Mouse (Mus musculus) hindbrain, embryonic 15.5 days (tissue): Measurements from ENCODE around the gene Gm29776. TPM values are rescaled to one million over a fixed set of nuclear protein-coding genes. Genes with fewer than 3 reads are reported as not detected.

Experiments used
- ATAC-seq: fragments of 200-750 bp; cut with Nextera tagmentation; 2 replicates; pipeline ENCODE4 v1.8.0; 2017; ENCODE audit warnings: low read depth, moderate number of reproducible peaks, moderate TSS enrichment; ENCODE audit not compliant: low FRiP score
- H3K27ac ChIP-seq: fragments of 300-500 bp; sonication (generic); replicated peaks from 2 replicates; pipeline ENCODE4 v1.5.1; 2015; ENCODE audit warnings: mild to moderate bottlenecking, inconsistent platforms
- H3K27me3 ChIP-seq: fragments of 300-500 bp; sonication (generic); 2 replicates; pipeline ENCODE4 v1.6.1; 2015; ENCODE audit warnings: control low read depth, inconsistent platforms
- H3K36me3 ChIP-seq: fragments of 300-500 bp; sonication (generic); 2 replicates; pipeline ENCODE4 v1.6.1; 2015; ENCODE audit warnings: control low read depth, inconsistent platforms
- H3K4me1 ChIP-seq: fragments of 300-500 bp; sonication (generic); replicated peaks from 2 replicates; pipeline ENCODE4 v1.6.1; 2015; ENCODE audit warnings: control low read depth, inconsistent platforms
- H3K4me2 ChIP-seq: fragments of 300-500 bp; sonication (generic); 2 replicates; pipeline ENCODE4 v1.6.1; 2015; ENCODE audit warnings: moderate library complexity, mild to moderate bottlenecking, inconsistent platforms
- H3K4me3 ChIP-seq: fragments of 300-500 bp; sonication (generic); 2 replicates; pipeline ENCODE4 v1.5.1; 2015; ENCODE audit warnings: mild to moderate bottlenecking, inconsistent platforms
- H3K9ac ChIP-seq: fragments of 300-500 bp; sonication (generic); 2 replicates; pipeline ENCODE4 v1.6.1; 2015; ENCODE audit warnings: inconsistent platforms
- H3K9me3 ChIP-seq: fragments of 300-500 bp; sonication (generic); 2 replicates; pipeline ENCODE4 v1.6.1; 2016; ENCODE audit warnings: control low read depth, inconsistent platforms
- WGBS: fragments of 180-500 bp; shearing (Covaris S2); methylation state at CpG from one replicate; pipeline ENCODE4 v1.1.7; 2015; 5-methylcytosine and 5-hydroxymethylcytosine counted together
- polyA plus RNA-seq: library from polyadenylated mRNA; unstranded; fragments of >200 nt; fragmentation: Nextera tagmentation; extraction: Ambion mirVana; gene quantifications from 2 replicates; pipeline ENCODE4 v1.2.1, GENCODE M21; 2015

Gene Gm29776
- polyA plus RNA-seq, 1 experiment from 2014 or later: 0.30 TPM

DNA sequence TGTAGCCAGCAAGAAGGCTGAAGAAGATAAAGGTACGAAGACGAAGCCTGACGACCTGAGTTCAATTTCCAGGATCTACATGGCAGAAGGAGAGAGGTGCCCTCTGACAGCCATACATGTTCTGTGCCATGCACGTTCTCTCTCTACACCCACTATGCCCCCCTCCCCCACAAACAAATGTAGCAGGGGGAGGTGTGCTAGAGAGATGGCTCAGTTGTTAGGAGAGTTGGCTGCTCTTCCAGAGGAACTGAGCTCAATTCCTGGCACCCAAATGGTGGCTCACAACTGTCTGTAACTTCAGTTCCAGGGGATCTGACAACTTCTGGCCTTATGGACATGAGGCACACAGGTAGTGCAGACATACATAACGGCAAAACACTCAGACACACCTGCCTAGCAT, 22.3 kb downstream of the Gm29776 start:
- Histone ChIP-seq H3K36me3 (peaks cover 58% of the 10 kb centered on the region), H3K9ac (no peak overlapping the region), H3K27ac (no peak overlapping the region), H3K9me3 (no peaks in the 10 kb centered on the region), H3K4me2 (no peak overlapping the region), H3K27me3 (no peaks in the 10 kb centered on the region), H3K4me1 (no peaks in the 10 kb centered on the region), H3K4me3 (no peak overlapping the region)
- ATAC-seq: no peak
- 90% methylated on average over 5 of the region's 5 CpGs for WGBS

DNA sequence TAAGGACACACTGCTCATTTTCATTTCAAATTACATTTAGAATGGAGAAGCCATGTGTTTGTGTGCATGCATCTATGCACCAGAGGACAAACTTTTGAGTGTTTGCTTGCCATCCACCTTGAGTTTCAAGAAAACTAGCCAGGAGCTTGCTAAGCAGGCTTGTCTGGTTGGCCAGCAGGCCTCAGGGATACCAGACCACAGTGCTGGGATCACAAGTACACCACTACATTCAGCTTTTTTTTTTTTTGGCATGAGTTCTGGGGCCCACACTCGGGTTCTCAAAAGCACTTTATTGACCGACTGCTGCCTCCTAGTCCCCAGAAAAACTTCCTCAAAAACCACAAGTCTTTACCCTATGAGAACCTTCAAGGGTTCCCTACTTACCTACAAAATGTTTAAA, 24.3 kb downstream of the Gm29776 start:
- no peak overlapping the region for H3K4me3 ChIP-seq
- H3K27me3 ChIP-seq: no peaks in the 10 kb centered on the region
- peaks cover 67% of the 10 kb centered on the region for H3K36me3 ChIP-seq
- H3K27ac ChIP-seq: no peak overlapping the region
- no peak overlapping the region for H3K9ac ChIP-seq
- no peaks in the 10 kb centered on the region for H3K9me3 ChIP-seq
- WGBS: 76% methylated on average over 2 of the region's 2 CpGs
- H3K4me2 ChIP-seq: no peak overlapping the region
- no peaks in the 10 kb centered on the region for H3K4me1 ChIP-seq
- ATAC-seq: no peak

DNA sequence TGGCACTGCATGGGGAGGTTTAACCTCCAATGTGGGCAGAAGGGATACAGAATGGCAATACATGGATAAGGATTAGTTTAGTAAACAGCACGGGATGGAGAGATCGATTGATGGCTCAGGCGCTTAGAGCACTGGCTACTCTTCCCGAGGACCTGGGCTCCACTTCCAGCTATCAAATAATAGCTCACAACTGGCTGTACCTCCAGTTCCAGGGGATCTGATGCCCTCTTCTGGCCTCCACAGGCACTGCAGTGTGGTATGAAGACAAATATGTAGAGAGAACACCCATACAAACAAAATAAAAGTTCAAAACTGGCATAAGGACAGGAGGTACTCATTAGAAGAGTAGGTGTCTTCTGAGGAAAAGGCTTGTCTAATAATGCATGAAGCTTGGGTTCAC, 29.3 kb downstream of the Gm29776 start:
- WGBS: 84% methylated on average over 4 of the region's 4 CpGs
- H3K4me3 ChIP-seq: no peak overlapping the region
- no peaks in the 10 kb centered on the region for H3K9me3 ChIP-seq
- no peak for ATAC-seq
- H3K27me3 ChIP-seq: no peaks in the 10 kb centered on the region
- H3K4me1 ChIP-seq: no peaks in the 10 kb centered on the region
- H3K36me3 ChIP-seq: peaks cover 68% of the 10 kb centered on the region
- no peak overlapping the region for H3K4me2 ChIP-seq
- H3K9ac ChIP-seq: no peak overlapping the region
- no peak overlapping the region for H3K27ac ChIP-seq

DNA sequence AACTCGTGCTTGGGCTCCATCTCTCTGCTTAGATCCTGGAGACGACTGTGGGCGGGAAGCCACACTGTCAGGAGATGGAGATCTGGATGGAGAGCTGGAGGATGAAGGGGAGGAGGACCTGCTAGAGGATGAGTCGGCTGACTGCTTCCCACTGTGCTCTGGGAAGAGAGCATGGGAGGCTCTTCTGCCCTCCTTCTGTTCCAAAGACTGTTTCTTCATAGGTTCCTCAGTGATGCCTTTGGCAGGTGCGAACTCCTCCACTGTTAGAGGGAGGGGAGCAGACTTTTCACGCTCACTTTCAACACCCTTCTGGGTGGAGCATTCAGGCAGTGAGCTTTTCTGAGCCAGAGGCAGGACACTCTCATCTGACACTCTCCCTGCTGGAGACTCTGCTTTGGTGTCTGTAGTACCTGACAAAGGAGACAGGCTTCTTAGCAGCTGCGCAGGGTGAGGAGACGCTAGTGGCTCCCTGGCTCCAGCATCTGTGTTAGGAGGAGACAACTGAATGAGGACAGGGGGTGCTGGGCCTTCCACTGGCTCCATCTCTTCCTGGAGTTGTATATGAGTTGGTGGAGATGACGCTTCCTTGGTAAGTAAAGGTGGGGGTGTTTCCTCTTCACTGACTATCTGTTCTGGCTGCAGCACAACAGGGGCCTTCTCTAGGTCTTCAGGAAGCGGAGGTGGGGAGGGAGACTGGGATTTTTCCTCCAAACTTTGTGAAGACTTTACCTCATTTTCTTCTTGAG, 34.0 kb downstream of the Gm29776 start:
- no peak overlapping the region for H3K4me2 ChIP-seq
- no peaks in the 10 kb centered on the region for H3K27me3 ChIP-seq
- peaks cover 87% of the 10 kb centered on the region for H3K36me3 ChIP-seq
- no peaks in the 10 kb centered on the region for H3K4me1 ChIP-seq
- 94% methylated on average over 10 of the region's 10 CpGs for WGBS
- H3K27ac ChIP-seq: no peak overlapping the region
- no peak overlapping the region for H3K9ac ChIP-seq
- H3K9me3 ChIP-seq: no peaks in the 10 kb centered on the region
- no peak overlapping the region for H3K4me3 ChIP-seq
- no peak for ATAC-seq

DNA sequence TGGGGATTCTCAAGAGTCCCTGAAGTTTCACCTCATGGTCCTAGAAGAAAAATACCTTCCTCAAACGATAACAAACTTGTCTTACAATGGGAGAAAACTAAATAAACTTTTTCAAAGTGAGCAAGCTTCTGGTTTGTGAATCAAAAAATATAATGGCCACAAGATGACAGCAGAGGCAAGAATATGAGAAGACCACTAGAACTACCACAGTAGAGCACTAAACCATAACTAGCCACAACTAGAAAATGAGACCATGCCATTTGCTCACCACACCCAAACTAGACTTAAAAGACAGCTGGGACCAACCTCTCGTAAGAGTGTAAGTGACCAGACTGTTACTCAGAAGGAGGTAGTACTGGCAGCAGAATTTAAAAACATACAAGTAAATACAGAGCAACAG, 38.6 kb downstream of the Gm29776 start:
- H3K4me3 ChIP-seq: no peak overlapping the region
- no peaks in the 10 kb centered on the region for H3K27me3 ChIP-seq
- peaks cover 89% of the 10 kb centered on the region for H3K36me3 ChIP-seq
- no peaks in the 10 kb centered on the region for H3K4me1 ChIP-seq
- H3K9ac ChIP-seq: no peak overlapping the region
- H3K9me3 ChIP-seq: no peaks in the 10 kb centered on the region
- H3K4me2 ChIP-seq: no peak overlapping the region
- ATAC-seq: no peak
- 91% methylated on average over 2 of the region's 2 CpGs for WGBS
- H3K27ac ChIP-seq: no peak overlapping the region

DNA sequence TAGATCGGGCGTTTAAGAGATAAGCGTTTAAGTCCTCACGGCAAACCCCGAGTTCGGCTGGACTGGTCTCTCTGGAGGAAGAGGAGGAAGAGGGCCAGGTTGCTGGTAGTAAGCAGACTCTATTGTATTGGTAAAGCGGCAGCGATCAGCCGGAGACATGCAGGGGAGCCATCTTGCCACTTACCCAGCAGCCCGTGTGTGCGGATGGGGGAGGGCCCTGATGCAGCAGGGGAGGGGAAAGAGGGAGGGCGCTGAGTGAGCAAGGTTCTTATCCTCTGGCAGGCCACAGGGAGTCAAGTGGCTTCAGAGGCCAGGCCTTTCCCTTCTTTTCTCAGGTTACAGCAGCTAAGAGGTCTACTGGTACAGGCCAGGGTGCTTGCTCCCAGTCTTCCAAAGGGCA, 45.1 kb downstream of the Gm29776 start:
- H3K27ac ChIP-seq: peak overlapping the region; percentile 87
- peaks cover 59% of the 10 kb centered on the region for H3K36me3 ChIP-seq
- peaks cover 48% of the 10 kb centered on the region for H3K4me1 ChIP-seq
- peak overlapping the region; percentile 92 for H3K4me2 ChIP-seq
- no peaks in the 10 kb centered on the region for H3K27me3 ChIP-seq
- ATAC-seq: peak; percentile 86
- no peaks in the 10 kb centered on the region for H3K9me3 ChIP-seq
- H3K9ac ChIP-seq: peak overlapping the region; percentile 84
- H3K4me3 ChIP-seq: peak overlapping the region; percentile 67
- WGBS: 0% methylated on average over 12 of the region's 12 CpGs

DNA sequence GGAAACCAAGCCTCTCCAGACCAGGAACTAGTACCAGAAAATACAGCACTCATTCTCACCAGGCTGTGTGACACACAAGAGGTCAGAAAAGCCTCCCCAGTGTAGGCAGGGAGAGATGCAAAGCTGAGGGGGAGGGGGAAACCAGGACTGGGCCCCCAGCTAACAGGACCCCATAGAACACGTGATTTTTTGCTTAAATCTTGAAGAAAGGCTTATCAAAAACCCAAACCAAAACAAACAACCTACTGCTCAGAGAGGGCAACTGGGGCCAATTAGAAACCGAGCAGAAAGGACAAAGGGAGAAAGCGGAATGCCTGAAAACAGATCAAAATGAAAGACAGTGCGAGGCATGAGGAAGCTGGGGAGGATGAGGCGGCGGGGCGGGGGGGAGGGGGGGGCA, 45.8 kb downstream of the Gm29776 start:
- WGBS: 0% methylated on average over 7 of the region's 7 CpGs
- peak overlapping the region; percentile 87 for H3K27ac ChIP-seq
- H3K4me2 ChIP-seq: peak overlapping the region; percentile 92
- peak overlapping the region; percentile 84 for H3K9ac ChIP-seq
- ATAC-seq: 0 out of 2 replicates have a peak, but pooled peaks have one; percentile 11
- H3K36me3 ChIP-seq: peaks cover 59% of the 10 kb centered on the region
- H3K9me3 ChIP-seq: no peaks in the 10 kb centered on the region
- H3K4me3 ChIP-seq: peak overlapping the region; percentile 67
- peaks cover 55% of the 10 kb centered on the region for H3K4me1 ChIP-seq
- H3K27me3 ChIP-seq: no peaks in the 10 kb centered on the region

DNA sequence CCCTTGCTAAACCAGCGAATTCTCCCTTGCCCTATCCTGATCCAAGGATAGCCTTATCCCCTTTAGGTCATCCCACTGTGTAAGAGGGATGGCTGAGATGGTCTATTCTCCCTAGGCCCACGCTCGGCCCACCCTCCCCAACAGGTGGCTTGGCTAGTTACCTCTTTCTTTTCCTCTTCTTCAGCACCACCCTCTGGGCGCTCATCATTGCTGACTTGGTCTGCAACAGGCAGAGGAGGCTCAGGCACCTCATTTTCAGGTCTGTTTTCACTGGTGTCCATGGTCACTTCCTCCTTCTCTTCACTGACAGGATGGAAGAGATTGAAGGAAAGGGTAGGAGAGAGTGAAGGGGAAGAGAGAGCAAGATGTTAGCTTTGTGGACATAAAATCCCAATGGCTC, 47.1 kb downstream of the Gm29776 start:
- peak overlapping the region; percentile 92 for H3K4me2 ChIP-seq
- no peaks in the 10 kb centered on the region for H3K27me3 ChIP-seq
- H3K36me3 ChIP-seq: peaks cover 59% of the 10 kb centered on the region
- 73% methylated on average over 4 of the region's 4 CpGs for WGBS
- peaks cover 55% of the 10 kb centered on the region for H3K4me1 ChIP-seq
- ATAC-seq: no peak; the same call in 1 of the 2 replicates
- peak overlapping the region; percentile 22; the same call in 1 of the 2 replicates for H3K27ac ChIP-seq
- H3K9me3 ChIP-seq: no peaks in the 10 kb centered on the region
- 0 out of 2 replicates have a peak overlapping the region, but pooled peaks have one; percentile 21 for H3K9ac ChIP-seq
- H3K4me3 ChIP-seq: peak overlapping the region; percentile 6; the same call in 1 of the 2 replicates

DNA sequence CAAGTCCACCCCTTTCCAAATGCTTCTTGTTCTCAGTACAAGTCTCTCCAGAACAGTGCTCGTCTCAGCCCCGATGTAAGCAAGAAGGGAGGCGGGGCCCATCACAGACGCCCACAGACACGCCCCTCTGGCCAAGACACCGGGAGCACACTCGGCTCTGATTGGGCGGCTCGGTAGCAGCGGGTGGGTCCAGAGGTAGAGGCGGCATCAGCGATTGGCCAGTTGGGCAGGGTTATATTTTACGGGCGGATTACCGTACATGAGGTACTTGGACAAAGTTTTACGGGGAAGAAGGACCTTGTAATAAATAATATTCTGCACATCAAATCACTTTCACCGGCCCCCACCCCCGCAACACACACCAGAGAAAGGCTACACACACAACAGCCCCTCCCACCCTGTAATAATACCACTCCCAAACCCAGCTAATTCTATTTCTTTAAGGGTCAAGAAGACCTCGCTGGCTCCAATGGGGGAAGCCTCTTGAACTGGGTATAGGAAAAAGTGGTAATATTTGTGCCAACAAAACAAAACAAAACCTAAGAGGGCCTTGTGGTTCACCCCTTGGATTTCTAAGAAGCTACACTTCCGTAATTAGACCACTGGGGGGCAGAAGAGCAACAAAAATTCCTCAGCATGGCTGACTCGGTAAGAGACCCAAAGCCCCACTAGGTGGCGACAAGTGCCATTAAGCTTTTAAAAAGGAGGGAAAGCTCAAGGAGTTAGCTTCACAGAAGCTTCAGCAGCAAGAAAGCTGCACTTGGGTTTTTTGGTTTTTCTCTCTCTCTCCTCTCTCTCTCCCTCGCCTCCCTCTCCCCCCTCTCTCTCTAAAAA, 47.8 kb downstream of the Gm29776 start:
- Histone ChIP-seq H3K27me3 (no peaks in the 10 kb centered on the region), H3K36me3 (peaks cover 59% of the 10 kb centered on the region), H3K27ac (peak overlapping the region; percentile 22; the same call in 1 of the 2 replicates), H3K9me3 (no peaks in the 10 kb centered on the region), H3K4me3 (peak overlapping the region; percentile 6; the same call in 1 of the 2 replicates), H3K9ac (no peak overlapping the region), H3K4me1 (peaks cover 55% of the 10 kb centered on the region), H3K4me2 (peak overlapping the region; percentile 92)
- 64% methylated on average over 23 of the region's 23 CpGs for WGBS
- peak; percentile 31 for ATAC-seq

DNA sequence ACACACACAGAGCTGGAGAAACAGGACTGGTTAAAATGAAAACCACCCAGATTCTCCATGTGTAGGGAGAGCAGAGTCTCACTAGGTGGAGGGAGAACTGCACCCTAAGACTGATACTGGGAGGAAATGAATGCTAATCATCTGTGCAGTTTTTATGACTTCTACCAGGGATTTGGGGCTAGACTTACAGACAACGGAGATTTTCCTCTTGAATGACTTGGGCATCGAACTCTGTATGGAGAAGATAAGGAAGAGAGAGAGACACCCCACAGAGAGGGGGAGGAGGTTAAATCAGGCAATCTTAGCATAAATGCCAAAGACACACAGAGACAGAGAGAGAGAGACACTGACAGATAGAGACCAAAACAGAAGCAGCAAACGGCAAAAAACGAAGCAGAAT, 50.7 kb downstream of the Gm29776 start:
- no peak overlapping the region for H3K9ac ChIP-seq
- H3K4me3 ChIP-seq: no peak overlapping the region
- no peak overlapping the region for H3K4me2 ChIP-seq
- no peaks in the 10 kb centered on the region for H3K27me3 ChIP-seq
- H3K4me1 ChIP-seq: peaks cover 47% of the 10 kb centered on the region
- no peaks in the 10 kb centered on the region for H3K9me3 ChIP-seq
- H3K27ac ChIP-seq: no peak overlapping the region
- no peak for ATAC-seq
- peaks cover 82% of the 10 kb centered on the region for H3K36me3 ChIP-seq
- 80% methylated on average over 4 of the region's 4 CpGs for WGBS

DNA sequence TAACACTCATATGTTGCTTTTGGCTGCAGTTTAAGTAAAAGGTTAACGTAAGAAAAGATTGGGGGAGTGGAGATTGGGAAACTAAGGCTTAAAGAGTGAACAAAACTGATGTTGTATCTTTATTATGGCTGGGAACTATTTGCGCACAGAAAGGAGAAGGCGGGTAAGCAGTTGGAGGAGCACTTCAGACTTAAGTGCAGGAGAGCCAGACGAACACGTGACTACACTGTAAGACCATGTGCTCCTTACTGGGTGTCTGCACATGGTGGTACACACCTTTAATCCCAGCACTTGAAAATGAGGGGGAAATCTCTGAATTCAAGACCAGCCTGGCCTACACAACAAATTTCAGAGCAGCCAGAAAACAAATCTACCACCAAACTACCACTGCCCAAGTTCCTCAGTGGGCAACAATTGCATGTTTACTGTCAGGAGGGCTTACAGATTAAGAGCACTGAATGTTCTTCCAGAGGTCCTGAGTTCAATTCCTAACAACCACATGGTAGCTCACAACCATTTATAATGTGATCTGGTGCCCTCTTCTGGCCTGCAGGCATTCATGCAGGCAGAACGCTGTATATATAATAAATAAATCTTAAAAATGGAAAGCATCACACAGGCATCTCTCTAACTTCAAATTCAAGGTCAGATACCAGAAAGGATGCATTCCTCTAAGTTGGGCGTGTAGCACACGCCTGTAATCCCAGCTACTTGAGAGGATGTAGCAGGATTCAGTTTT, 51.6 kb downstream of the Gm29776 start:
- H3K9me3 ChIP-seq: no peaks in the 10 kb centered on the region
- ATAC-seq: no peak
- H3K36me3 ChIP-seq: peaks cover 90% of the 10 kb centered on the region
- H3K4me1 ChIP-seq: peaks cover 43% of the 10 kb centered on the region
- WGBS: 94% methylated on average over 8 of the region's 8 CpGs
- no peak overlapping the region for H3K27ac ChIP-seq
- H3K4me2 ChIP-seq: no peak overlapping the region
- H3K9ac ChIP-seq: no peak overlapping the region
- H3K27me3 ChIP-seq: no peaks in the 10 kb centered on the region
- H3K4me3 ChIP-seq: no peak overlapping the region

DNA sequence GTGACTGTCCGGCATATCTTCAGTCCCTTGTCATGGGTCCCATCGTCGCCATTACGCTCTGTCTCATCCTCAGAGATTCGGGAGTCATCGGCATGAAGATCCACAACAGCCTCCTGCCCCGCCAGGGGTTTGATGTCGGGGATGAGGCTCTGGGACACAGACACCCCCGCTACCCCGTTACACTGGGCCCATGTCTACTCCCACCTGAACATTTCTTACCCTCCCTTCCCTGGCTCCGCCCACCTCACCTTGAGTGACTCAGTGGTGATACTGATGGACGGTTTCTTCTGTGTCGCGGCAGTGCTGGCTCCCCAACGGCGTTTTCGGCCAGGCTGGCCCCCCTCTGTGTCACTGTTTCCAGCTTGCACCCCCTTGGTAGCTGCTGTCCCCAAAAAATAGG, 52.2 kb downstream of the Gm29776 start:
- no peaks in the 10 kb centered on the region for H3K9me3 ChIP-seq
- H3K4me3 ChIP-seq: no peak overlapping the region
- no peak for ATAC-seq
- peaks cover 86% of the 10 kb centered on the region for H3K36me3 ChIP-seq
- H3K4me2 ChIP-seq: no peak overlapping the region
- no peaks in the 10 kb centered on the region for H3K27me3 ChIP-seq
- no peak overlapping the region for H3K27ac ChIP-seq
- peaks cover 40% of the 10 kb centered on the region for H3K4me1 ChIP-seq
- WGBS: 96% methylated on average over 17 of the region's 17 CpGs
- H3K9ac ChIP-seq: no peak overlapping the region
